Mouse (Mus musculus) kidney, embryonic 16.5 days (tissue): ENCODE data around the gene Otog. TPM values are rescaled to one million over a fixed set of nuclear protein-coding genes. Genes with fewer than 3 reads are reported as not detected.

Experiments used
- ATAC-seq: fragments of 200-750 bp; cut with Nextera tagmentation; 2 replicates; pipeline ENCODE4 v1.8.0; 2017; ENCODE audit warnings: moderate TSS enrichment; ENCODE audit not compliant: low FRiP score, low TSS enrichment
- H3K27ac ChIP-seq: fragments of 300-500 bp; sonication (generic); 2 replicates; pipeline ENCODE4 v1.5.1; 2014; ENCODE audit warnings: low read length
- H3K27me3 ChIP-seq: fragments of 300-500 bp; sonication (generic); 2 replicates; pipeline ENCODE4 v1.6.1; 2014; ENCODE audit warnings: low read length, control low read depth, mixed read lengths; ENCODE audit not compliant: insufficient read depth
- H3K36me3 ChIP-seq: fragments of 300-500 bp; sonication (generic); 2 replicates; pipeline ENCODE4 v1.6.1; 2014; ENCODE audit warnings: low read length, control low read depth, mixed read lengths; ENCODE audit not compliant: insufficient read depth
- H3K4me1 ChIP-seq: fragments of 300-500 bp; sonication (generic); 2 replicates; pipeline ENCODE4 v1.6.1; 2014; ENCODE audit warnings: low read length, control low read depth, mixed read lengths; ENCODE audit not compliant: insufficient read depth
- H3K4me2 ChIP-seq: fragments of 300-500 bp; sonication (generic); replicated peaks from 2 replicates; pipeline ENCODE4 v1.6.1; 2014; ENCODE audit warnings: low read depth, low read length
- H3K4me3 ChIP-seq: fragments of 300-500 bp; sonication (generic); 2 replicates; pipeline ENCODE4 v1.5.1; 2014; ENCODE audit warnings: mild to moderate bottlenecking, low read length
- H3K9ac ChIP-seq: fragments of 300-500 bp; sonication (generic); replicated peaks from 2 replicates; pipeline ENCODE4 v1.6.1; 2014; ENCODE audit warnings: low read length
- H3K9me3 ChIP-seq: fragments of 300-500 bp; sonication (generic); 2 replicates; pipeline ENCODE4 v1.6.1; 2016; ENCODE audit warnings: low read length, control low read depth
- WGBS: fragments of 180-500 bp; shearing (Covaris S2); extraction: QIAGEN DNeasy Blood & Tissue Kit; methylation state at CpG from one replicate; pipeline ENCODE4 v1.1.7; 2014; 5-methylcytosine and 5-hydroxymethylcytosine counted together
- polyA plus RNA-seq: library from polyadenylated mRNA; unstranded; fragments of >200 nt; fragmentation: Nextera tagmentation; extraction: Ambion mirVana; gene quantifications from 2 replicates; pipeline ENCODE4 v1.2.1, GENCODE M21; 2015

Otog gene
- polyA plus RNA-seq, 1 experiment from 2014 or later: 0.05 TPM

DNA sequence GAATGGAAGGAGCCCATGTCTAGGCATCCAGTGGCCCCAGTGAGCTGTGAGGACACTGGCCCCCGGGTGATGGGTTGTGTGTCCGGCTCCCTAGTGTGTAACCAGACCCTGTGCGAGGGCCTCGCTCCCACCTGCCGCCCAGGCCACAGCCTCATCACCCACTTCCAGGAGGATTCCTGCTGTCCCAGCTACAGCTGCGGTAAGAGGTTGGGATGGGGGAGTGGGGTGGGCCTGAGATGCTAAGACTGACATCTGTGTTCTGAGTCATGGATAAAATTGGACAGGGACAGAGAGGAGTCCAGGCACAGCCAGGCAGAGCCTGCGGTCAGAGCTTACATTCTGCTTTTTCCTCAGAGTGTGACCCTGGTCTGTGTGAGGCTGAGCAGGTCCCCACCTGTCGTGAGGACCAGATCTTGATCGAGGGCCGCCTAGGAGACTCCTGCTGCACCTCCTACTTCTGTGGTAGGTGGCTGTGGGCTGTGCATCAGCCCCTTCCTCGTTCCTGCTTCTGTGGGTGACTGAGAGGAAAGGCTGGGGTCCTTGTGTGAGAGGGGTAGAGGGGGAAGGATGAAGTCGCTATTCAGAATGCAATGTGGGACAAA, 60.3 kb downstream of the Otog start:
- Histone ChIP-seq H3K27me3 (no peaks in the 10 kb centered on the region), H3K9ac (no peak overlapping the region), H3K36me3 (no peaks in the 10 kb centered on the region), H3K4me3 (no peak overlapping the region), H3K4me2 (no peak overlapping the region), H3K9me3 (no peaks in the 10 kb centered on the region), H3K4me1 (no peaks in the 10 kb centered on the region), H3K27ac (no peak overlapping the region)
- no peak for ATAC-seq
- WGBS: 70% methylated on average over 12 of the region's 12 CpGs

- Histone ChIP-seq H3K36me3 (no peaks in the 10 kb centered on the region), H3K9me3 (no peaks in the 10 kb centered on the region), H3K4me1 (peaks cover 11% of the 10 kb centered on the region), H3K4me3 (no peak overlapping the region), H3K27ac (no peak overlapping the region), H3K9ac (no peak overlapping the region), H3K27me3 (no peaks in the 10 kb centered on the region; the same call in 1 of the 2 replicates), H3K4me2 (no peak overlapping the region)
- ATAC-seq: no peak
- 38% methylated on average over 6 of the region's 6 CpGs for WGBS
These were observed 72.7 kb downstream of the Otog start for GRCm38 (mm10) chr7:46313486-46313885.

GRCm38 (mm10) chr7:46314220-46315009, 73.6 kb downstream of the Otog start:
- Histone ChIP-seq H3K9ac (no peak overlapping the region), H3K9me3 (no peaks in the 10 kb centered on the region), H3K4me2 (no peak overlapping the region), H3K36me3 (no peaks in the 10 kb centered on the region), H3K27ac (no peak overlapping the region), H3K27me3 (no peaks in the 10 kb centered on the region; the same call in 1 of the 2 replicates), H3K4me3 (no peak overlapping the region), H3K4me1 (peaks cover 11% of the 10 kb centered on the region)
- no peak for ATAC-seq
- WGBS: 26% methylated on average over 3 of the region's 6 CpGs

DNA sequence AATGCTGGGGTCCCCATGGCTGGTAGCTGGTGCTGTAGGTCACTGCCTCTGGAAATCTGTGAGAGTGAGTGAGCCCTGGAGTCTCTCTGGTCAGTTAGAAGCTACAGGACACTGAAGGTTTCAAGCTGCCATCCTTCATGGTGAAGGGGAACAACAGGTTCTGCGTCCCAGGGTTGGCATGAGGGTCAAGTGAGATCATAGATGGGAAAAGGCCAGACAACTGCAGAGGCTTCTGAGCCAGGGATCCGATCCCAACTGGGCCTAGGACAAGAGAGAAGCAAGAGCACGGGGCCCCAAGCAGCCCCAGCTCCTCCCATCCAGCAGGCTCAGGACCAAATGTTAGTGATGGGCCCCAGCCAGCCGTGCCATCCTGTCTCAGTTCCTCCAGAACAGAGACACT, 74.9 kb downstream of the Otog start:
- Histone ChIP-seq H3K9me3 (no peaks in the 10 kb centered on the region), H3K27me3 (no peaks in the 10 kb centered on the region; the same call in 1 of the 2 replicates), H3K36me3 (no peaks in the 10 kb centered on the region), H3K4me3 (no peak overlapping the region), H3K9ac (no peak overlapping the region), H3K27ac (no peak overlapping the region), H3K4me2 (no peak overlapping the region), H3K4me1 (peaks cover 11% of the 10 kb centered on the region)
- ATAC-seq: no peak
- 51% methylated on average over 4 of the region's 4 CpGs for WGBS

DNA sequence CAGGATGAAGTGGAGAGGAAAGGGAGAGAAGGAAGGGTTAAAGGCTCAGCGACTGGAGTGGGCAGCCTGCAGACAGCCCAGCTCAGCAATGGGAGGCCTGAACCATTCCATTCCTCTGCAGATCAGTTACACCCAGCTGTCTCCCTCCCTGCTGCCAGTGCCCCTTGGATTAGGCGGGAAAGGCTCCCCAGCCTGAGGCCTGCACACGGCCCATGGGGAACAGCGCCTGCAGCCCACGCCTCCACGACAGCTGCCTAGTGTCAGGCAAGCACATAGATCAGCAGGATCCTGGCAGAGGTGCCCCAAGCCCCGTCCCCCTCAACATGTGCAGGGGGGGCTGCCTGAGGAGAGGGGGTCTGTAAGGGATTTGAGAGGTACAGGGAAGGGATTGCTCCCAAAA, 76.2 kb downstream of the Otog start:
- H3K27ac ChIP-seq: no peak overlapping the region
- H3K9ac ChIP-seq: no peak overlapping the region
- no peaks in the 10 kb centered on the region; the same call in 1 of the 2 replicates for H3K27me3 ChIP-seq
- H3K4me1 ChIP-seq: peaks cover 11% of the 10 kb centered on the region
- no peak overlapping the region for H3K4me3 ChIP-seq
- no peak overlapping the region for H3K4me2 ChIP-seq
- ATAC-seq: peak; percentile 90
- H3K36me3 ChIP-seq: no peaks in the 10 kb centered on the region
- WGBS: 5% methylated on average over 7 of the region's 7 CpGs
- H3K9me3 ChIP-seq: no peaks in the 10 kb centered on the region

- Histone ChIP-seq H3K9me3 (no peaks in the 10 kb centered on the region), H3K36me3 (no peaks in the 10 kb centered on the region), H3K9ac (no peak overlapping the region), H3K4me3 (no peak overlapping the region), H3K4me1 (peaks cover 10% of the 10 kb centered on the region), H3K4me2 (no peak overlapping the region), H3K27ac (no peak overlapping the region), H3K27me3 (no peaks in the 10 kb centered on the region)
- 83% methylated on average over 3 of the region's 3 CpGs for WGBS
- no peak for ATAC-seq
These were observed 80.5 kb downstream of the Otog start for GRCm38 (mm10) chr7:46321242-46321641.

DNA sequence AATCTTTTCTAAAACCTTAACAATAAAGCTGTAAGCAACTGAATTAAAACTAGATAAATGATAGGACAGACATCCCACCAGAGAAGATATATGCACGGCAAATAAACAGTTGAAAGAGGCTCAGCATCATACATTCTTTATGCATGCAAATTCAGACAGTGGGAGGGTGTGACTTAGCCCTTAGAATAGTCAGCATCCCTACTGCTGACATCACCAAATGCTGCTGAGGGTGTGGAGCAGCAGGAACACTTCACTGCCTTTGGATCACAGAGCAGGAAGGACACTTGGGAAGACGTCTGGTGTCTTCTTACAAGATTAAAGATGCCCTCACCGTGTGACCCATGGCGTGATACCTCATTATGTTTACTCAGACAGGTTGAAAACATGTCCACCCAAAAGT, 87.1 kb downstream of the Otog start:
- Histone ChIP-seq H3K4me2 (no peak overlapping the region), H3K27ac (no peak overlapping the region), H3K4me1 (no peaks in the 10 kb centered on the region), H3K27me3 (no peaks in the 10 kb centered on the region), H3K9me3 (no peaks in the 10 kb centered on the region), H3K36me3 (no peaks in the 10 kb centered on the region), H3K9ac (no peak overlapping the region), H3K4me3 (no peak overlapping the region)
- 42% methylated on average over 4 of the region's 4 CpGs for WGBS
- no peak for ATAC-seq

GRCm38 (mm10) chr7:46337397-46337796, 96.6 kb downstream of the Otog start:
- H3K4me3 ChIP-seq: no peak overlapping the region
- H3K27ac ChIP-seq: no peak overlapping the region
- H3K9ac ChIP-seq: no peak overlapping the region
- no peak for ATAC-seq
- whole genome bisulfite sequencing: 94% methylated on average over 9 of the region's 9 CpGs
- peaks cover 20% of the 10 kb centered on the region for H3K27me3 ChIP-seq
- H3K4me2 ChIP-seq: no peak overlapping the region
- peaks cover 3% of the 10 kb centered on the region; the same call in 1 of the 2 replicates for H3K9me3 ChIP-seq
- H3K36me3 ChIP-seq: no peaks in the 10 kb centered on the region
- no peaks in the 10 kb centered on the region for H3K4me1 ChIP-seq

DNA sequence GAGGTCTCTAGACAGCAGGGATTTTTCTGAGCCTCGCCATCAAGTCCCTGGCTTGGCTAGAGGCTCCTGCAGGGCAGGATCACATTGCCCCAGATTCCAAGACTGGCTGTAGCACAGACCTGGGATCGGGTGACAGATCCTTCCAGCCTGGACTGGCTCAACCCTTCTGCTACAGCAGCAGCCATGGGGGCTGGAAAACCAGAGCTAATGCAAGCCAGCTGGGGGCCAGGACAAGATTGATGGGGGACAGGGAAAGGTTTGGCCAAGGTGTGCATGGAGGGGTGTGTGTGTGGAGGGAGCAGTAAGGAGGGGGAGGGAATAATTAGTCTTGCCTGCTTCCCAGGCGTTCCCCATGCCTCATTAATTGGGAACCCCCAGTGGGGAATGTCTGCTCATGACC, 99.0 kb downstream of the Otog start:
- H3K27me3 ChIP-seq: peaks cover 24% of the 10 kb centered on the region
- 15% methylated on average over 3 of the region's 3 CpGs for WGBS
- H3K9ac ChIP-seq: no peak overlapping the region
- no peak overlapping the region for H3K4me3 ChIP-seq
- H3K9me3 ChIP-seq: peaks cover 3% of the 10 kb centered on the region; the same call in 1 of the 2 replicates
- H3K36me3 ChIP-seq: no peaks in the 10 kb centered on the region
- no peak overlapping the region for H3K27ac ChIP-seq
- ATAC-seq: peak; percentile 86
- H3K4me2 ChIP-seq: no peak overlapping the region
- H3K4me1 ChIP-seq: no peaks in the 10 kb centered on the region

DNA sequence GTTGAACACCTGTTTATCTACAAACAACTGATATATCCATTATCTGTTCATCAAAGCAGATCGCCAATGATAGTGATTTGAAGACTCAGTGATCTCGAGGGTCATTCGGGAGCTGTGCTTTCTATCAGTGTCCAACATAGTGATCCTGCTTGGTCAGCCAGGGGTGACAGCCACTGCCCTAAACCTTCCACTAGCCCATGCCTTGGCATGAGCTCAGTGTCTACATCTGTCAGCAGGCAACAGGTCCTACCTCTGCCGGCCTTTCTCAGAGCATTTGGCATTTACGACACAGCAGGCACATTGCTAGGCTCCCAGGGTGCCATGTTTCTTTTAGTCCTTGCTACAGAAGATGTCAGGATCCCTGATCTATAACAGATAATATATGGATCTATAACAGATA, 99.5 kb downstream of the Otog start:
- ATAC-seq: peak; percentile 84
- no peaks in the 10 kb centered on the region for H3K4me1 ChIP-seq
- H3K27me3 ChIP-seq: peaks cover 27% of the 10 kb centered on the region
- H3K4me2 ChIP-seq: no peak overlapping the region
- no peak overlapping the region for H3K4me3 ChIP-seq
- H3K9me3 ChIP-seq: peaks cover 3% of the 10 kb centered on the region; the same call in 1 of the 2 replicates
- H3K9ac ChIP-seq: no peak overlapping the region
- 39% methylated on average over 5 of the region's 5 CpGs for WGBS
- no peaks in the 10 kb centered on the region for H3K36me3 ChIP-seq
- no peak overlapping the region for H3K27ac ChIP-seq
